Mouse (Mus musculus): ENCODE results near the gene Ulk1. TPM values are rescaled to one million over a fixed set of nuclear protein-coding genes. Genes with fewer than 3 reads are reported as not detected.

Gene Ulk1
- polyA plus RNA-seq, 1 experiment from 2014 or later, result 34.6 TPM

DNA sequence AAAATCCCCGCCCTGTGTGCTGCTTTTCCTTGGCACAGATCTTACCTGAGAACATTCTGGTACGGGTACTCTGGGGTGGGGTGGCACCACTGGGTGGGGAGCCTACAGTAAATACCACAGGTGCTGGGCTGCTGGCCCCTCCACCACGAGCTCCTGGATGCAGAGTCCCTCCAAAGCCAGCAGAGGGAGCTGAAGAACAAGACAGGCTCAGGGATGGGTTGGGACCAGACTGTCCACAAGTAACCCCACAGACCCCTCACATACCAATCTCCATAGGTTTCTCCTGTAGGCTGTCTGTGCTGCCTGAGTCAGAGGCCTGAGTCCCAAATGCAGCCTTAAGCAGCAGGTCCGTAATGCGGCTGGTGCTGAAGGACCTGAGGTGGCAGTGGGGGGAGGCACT lies 21.2 kb downstream of the Ulk1 start:
- no peak overlapping the region for H3K27ac ChIP-seq (ENCODE audit: low read depth, low read length)
- WGBS, result 62% methylated on average over 5 of the region's 5 CpGs
- no peaks in the 10 kb centered on the region for H3K4me1 ChIP-seq (ENCODE audit: control insufficient read depth, insufficient read depth, low read length)
- H3K9ac ChIP-seq (ENCODE audit: low read depth, low read length), result no peak overlapping the region
- no peaks in the 10 kb centered on the region for H3K9me3 ChIP-seq (ENCODE audit: control insufficient read depth, low read length)
- H3K36me3 ChIP-seq (ENCODE audit: control insufficient read depth, insufficient read depth, low read length), result peaks cover 87% of the 10 kb centered on the region
- H3K27me3 ChIP-seq (ENCODE audit: control insufficient read depth, insufficient read depth, low read length), result no peaks in the 10 kb centered on the region
- ATAC-seq (ENCODE audit: low FRiP score, low TSS enrichment), result peak; percentile 68
- no peak overlapping the region for H3K4me3 ChIP-seq (ENCODE audit: low read length)
- H3K4me2 ChIP-seq (replicated peaks; ENCODE audit: low read depth, low read length), result no peak overlapping the region

DNA sequence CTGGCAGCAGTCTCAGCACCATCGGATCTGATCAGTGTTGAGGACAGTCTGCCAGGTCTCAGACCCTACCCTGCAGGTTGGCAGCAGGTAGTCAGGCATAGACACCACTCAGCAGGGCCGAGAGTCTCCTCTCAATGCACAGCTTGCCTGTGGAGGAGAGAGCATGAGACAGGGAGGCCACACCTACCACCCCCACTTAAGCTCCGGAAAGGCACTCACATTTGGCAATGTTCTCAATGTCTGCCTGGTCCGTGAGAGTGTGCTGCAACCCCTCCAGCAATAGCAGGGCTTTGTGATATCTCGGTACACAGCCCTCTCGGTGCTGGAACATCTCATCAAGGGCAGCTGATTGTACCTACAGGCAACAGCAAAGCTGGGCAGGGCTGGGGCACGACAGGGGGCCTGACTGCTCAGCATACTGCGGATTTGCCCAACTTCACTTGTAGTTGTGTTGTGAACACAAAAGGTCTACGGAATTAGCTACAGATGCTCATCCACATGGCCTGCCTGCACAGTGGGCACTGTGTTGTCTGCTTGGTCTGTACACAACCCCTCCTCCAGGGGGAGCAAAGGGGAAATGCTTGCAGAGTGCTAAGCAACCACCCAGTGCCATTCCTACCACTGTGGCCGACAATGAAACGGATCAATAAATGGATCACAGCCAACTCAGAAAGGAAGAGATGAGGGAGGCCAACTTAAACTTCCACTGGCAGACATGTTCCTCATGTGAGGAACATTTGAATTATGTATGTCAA lies 23.6 kb downstream of the Ulk1 start:
- Histone ChIP-seq H3K4me1 (ENCODE audit: control insufficient read depth, insufficient read depth, low read length) (no peaks in the 10 kb centered on the region), H3K36me3 (ENCODE audit: control insufficient read depth, insufficient read depth, low read length) (peaks cover 63% of the 10 kb centered on the region), H3K4me2 (replicated peaks; ENCODE audit: low read depth, low read length) (no peak overlapping the region), H3K27ac (ENCODE audit: low read depth, low read length) (no peak overlapping the region), H3K9ac (ENCODE audit: low read depth, low read length) (no peak overlapping the region), H3K4me3 (ENCODE audit: low read length) (no peak overlapping the region), H3K27me3 (ENCODE audit: control insufficient read depth, insufficient read depth, low read length) (no peaks in the 10 kb centered on the region), H3K9me3 (ENCODE audit: control insufficient read depth, low read length) (no peaks in the 10 kb centered on the region)
- WGBS, result 90% methylated on average over 11 of the region's 11 CpGs
- ATAC-seq (ENCODE audit: low FRiP score, low TSS enrichment), result no peak

GRCm38 (mm10) chr5:110783150-110783549 lies 26.7 kb downstream of the Ulk1 start:
- Histone ChIP-seq H3K27ac (ENCODE audit: low read depth, low read length) (no peak overlapping the region), H3K9me3 (ENCODE audit: control insufficient read depth, low read length) (no peaks in the 10 kb centered on the region), H3K4me3 (ENCODE audit: low read length) (no peak overlapping the region), H3K4me1 (ENCODE audit: control insufficient read depth, insufficient read depth, low read length) (0 out of 2 replicates have a peak, but pooled peaks cover 4% of the 10 kb centered on the region), H3K36me3 (ENCODE audit: control insufficient read depth, insufficient read depth, low read length) (peaks cover 38% of the 10 kb centered on the region), H3K4me2 (replicated peaks; ENCODE audit: low read depth, low read length) (no peak overlapping the region), H3K9ac (ENCODE audit: low read depth, low read length) (no peak overlapping the region), H3K27me3 (ENCODE audit: control insufficient read depth, insufficient read depth, low read length) (no peaks in the 10 kb centered on the region)
- no peak for ATAC-seq (ENCODE audit: low FRiP score, low TSS enrichment)
- 70% methylated on average over 8 of the region's 8 CpGs for WGBS

DNA sequence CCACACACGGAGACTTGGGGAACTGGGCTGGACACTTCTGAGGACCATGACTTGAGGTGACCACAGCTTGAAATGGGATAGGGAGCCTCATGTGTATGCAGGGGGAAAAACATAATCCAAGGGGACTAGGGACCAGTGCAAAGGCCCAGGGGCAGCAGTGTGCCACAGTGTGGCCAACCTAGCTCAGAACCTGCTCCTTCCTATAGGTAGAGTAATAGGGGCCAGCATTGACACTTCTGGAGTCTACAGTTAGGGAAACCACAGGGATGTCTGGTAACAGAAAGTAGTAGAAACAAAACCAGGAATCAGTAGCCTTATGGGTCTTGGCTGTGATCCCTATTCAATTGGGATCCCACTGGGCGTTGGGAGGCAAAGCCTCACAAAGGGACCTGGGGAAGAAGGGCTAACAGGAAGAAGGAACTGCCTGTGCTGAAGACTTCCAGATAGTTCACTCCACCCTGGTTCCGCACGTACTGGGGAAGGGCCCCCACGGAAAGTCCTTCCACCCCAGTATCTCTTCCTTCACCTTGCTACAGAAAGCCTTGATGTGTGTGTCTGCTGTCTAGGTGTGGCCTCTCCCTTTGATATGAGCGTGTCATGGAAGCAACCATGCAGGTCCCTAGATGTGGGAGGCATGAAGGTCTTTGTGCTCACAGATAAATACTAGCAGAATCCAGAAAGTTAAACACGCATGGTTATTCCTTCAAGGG lies 28.2 kb downstream of the Ulk1 start:
- no peak for ATAC-seq (ENCODE audit: low FRiP score, low TSS enrichment)
- Histone ChIP-seq H3K9ac (ENCODE audit: low read depth, low read length) (no peak overlapping the region), H3K4me2 (replicated peaks; ENCODE audit: low read depth, low read length) (no peak overlapping the region), H3K27me3 (ENCODE audit: control insufficient read depth, insufficient read depth, low read length) (no peaks in the 10 kb centered on the region), H3K27ac (ENCODE audit: low read depth, low read length) (no peak overlapping the region), H3K4me3 (ENCODE audit: low read length) (no peak overlapping the region), H3K9me3 (ENCODE audit: control insufficient read depth, low read length) (no peaks in the 10 kb centered on the region), H3K36me3 (ENCODE audit: control insufficient read depth, insufficient read depth, low read length) (peaks cover 32% of the 10 kb centered on the region), H3K4me1 (ENCODE audit: control insufficient read depth, insufficient read depth, low read length) (0 out of 2 replicates have a peak, but pooled peaks cover 4% of the 10 kb centered on the region)
- WGBS, result 88% methylated on average over 7 of the region's 7 CpGs

DNA sequence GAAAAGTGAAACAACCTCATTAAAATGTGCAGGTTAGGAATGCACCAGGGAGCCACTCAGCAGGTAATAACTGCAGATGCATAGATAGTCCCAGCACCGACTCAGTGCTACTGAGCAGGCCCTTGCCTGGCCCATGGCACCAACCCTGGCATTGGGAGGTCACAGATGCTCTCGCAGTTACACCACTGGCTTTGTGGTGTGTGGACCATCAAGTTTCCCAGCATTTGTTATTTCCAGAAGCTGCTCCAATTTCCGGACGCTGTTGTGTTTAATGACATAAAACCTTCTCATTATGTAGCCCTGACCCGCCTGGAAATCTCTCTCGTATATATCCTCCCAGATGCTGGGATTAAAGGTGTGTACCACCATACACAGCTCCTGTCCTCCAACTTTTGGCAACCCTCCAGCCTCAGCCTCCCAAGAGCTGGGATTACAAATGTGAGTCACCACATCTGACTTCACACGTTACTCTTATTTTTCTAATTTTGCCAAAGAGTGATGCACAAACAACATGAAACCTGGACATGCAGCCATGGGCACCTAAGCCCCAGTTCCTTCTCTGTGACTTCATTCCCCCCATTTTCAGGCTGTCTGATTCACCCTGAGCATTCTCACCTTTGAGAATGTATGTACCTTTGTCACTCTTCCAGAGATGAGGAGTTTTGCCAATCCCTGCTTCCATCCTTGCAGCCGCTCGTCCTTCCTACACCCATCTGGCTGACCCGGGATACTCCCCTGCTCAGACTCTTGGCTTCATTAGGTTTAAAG lies 29.0 kb downstream of the Ulk1 start:
- WGBS, result 54% methylated on average over 10 of the region's 10 CpGs
- Histone ChIP-seq H3K4me2 (replicated peaks; ENCODE audit: low read depth, low read length) (peak overlapping the region; percentile 57), H3K9ac (ENCODE audit: low read depth, low read length) (peak overlapping the region; percentile 85; the same call in 1 of the 2 replicates), H3K27ac (ENCODE audit: low read depth, low read length) (peak overlapping the region; percentile 26; the same call in 1 of the 2 replicates), H3K4me1 (ENCODE audit: control insufficient read depth, insufficient read depth, low read length) (0 out of 2 replicates have a peak, but pooled peaks cover 4% of the 10 kb centered on the region), H3K27me3 (ENCODE audit: control insufficient read depth, insufficient read depth, low read length) (no peaks in the 10 kb centered on the region), H3K4me3 (ENCODE audit: low read length) (peak overlapping the region; percentile 87), H3K9me3 (ENCODE audit: control insufficient read depth, low read length) (no peaks in the 10 kb centered on the region), H3K36me3 (ENCODE audit: control insufficient read depth, insufficient read depth, low read length) (peaks cover 30% of the 10 kb centered on the region)
- ATAC-seq (ENCODE audit: low FRiP score, low TSS enrichment), result peak; percentile 76

GRCm38 (mm10) chr5:110779998-110780760 lies 29.7 kb downstream of the Ulk1 start, which contains the start of gene Pus1:
Gene Pus1, minus strand, starts transcription at chr5:110780659.
- peak; percentile 88 for ATAC-seq (ENCODE audit: low FRiP score, low TSS enrichment)

DNA sequence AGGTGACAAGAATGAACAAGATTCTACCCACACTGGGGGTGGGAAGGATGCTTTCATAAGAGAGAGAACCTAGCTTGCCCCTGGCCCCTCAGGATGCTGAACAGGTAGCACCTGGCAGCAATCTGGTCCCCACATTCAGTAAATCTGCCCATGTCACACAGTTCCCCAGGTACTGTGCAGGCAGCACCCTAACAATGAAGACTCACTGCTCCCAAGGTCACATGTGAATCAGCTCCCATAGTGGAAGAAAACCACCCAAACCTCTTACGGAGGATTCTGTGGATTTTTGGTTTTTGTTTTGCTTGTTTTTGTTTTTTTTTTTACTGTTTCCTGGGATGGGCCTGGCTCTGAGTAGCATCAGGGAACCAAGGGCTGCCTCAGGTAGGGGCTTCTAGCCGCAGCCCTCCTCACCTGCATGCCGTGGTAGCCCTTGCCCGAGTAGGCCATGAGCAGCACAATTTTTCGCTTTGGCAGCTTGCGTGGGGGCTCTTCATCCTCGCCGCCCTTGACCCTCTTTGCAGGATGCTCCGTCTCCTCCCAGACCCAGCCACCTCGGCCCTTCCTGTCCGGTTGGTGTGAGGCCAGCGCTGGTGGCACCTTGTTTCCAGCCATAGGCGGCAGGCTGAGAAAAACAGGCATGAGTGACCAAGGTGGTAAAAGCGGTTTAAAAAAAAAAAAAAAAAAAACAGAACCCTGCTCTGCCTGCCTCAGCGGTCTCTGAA lies 30.5 kb downstream of the Ulk1 start:
- H3K36me3 ChIP-seq (ENCODE audit: control insufficient read depth, insufficient read depth, low read length), result peaks cover 34% of the 10 kb centered on the region

More at GRCm38 (mm10) chr5:110779998-110780760, 29.7 kb downstream of the Ulk1 start, which contains the start of gene Pus1:
- Histone ChIP-seq H3K4me1 (ENCODE audit: control insufficient read depth, insufficient read depth, low read length) (0 out of 2 replicates have a peak, but pooled peaks cover 4% of the 10 kb centered on the region), H3K4me3 (ENCODE audit: low read length) (peak within 1 kb of the TSS; percentile 87), H3K9ac (ENCODE audit: low read depth, low read length) (peak within 1 kb of the TSS; percentile 85), H3K27me3 (ENCODE audit: control insufficient read depth, insufficient read depth, low read length) (no peaks in the 10 kb centered on the region), H3K36me3 (ENCODE audit: control insufficient read depth, insufficient read depth, low read length) (peaks cover 31% of the 10 kb centered on the region), H3K4me2 (replicated peaks; ENCODE audit: low read depth, low read length) (peak within 1 kb of the TSS; percentile 57), H3K27ac (ENCODE audit: low read depth, low read length) (peak within 1 kb of the TSS; percentile 47), H3K9me3 (ENCODE audit: control insufficient read depth, low read length) (no peaks in the 10 kb centered on the region)
- under 1% methylated on average over 51 of the region's 57 CpGs for WGBS

GRCm38 (mm10) chr5:110778263-110778662 lies 31.6 kb downstream of the Ulk1 start:
- Histone ChIP-seq H3K4me1 (ENCODE audit: control insufficient read depth, insufficient read depth, low read length) (0 out of 2 replicates have a peak, but pooled peaks cover 4% of the 10 kb centered on the region), H3K27ac (ENCODE audit: low read depth, low read length) (no peak overlapping the region), H3K4me2 (replicated peaks; ENCODE audit: low read depth, low read length) (no peak overlapping the region), H3K4me3 (ENCODE audit: low read length) (no peak overlapping the region), H3K9ac (ENCODE audit: low read depth, low read length) (no peak overlapping the region), H3K27me3 (ENCODE audit: control insufficient read depth, insufficient read depth, low read length) (no peaks in the 10 kb centered on the region), H3K36me3 (ENCODE audit: control insufficient read depth, insufficient read depth, low read length) (peaks cover 43% of the 10 kb centered on the region), H3K9me3 (ENCODE audit: control insufficient read depth, low read length) (no peaks in the 10 kb centered on the region)
- ATAC-seq (ENCODE audit: low FRiP score, low TSS enrichment), result no peak
- WGBS, result 89% methylated on average over 12 of the region's 12 CpGs

More for the DNA sequence above, 30.5 kb downstream of the Ulk1 start:
- 16% methylated on average over 15 of the region's 15 CpGs for WGBS
- no peak for ATAC-seq (ENCODE audit: low FRiP score, low TSS enrichment)
- Histone ChIP-seq H3K4me2 (replicated peaks; ENCODE audit: low read depth, low read length) (peak overlapping the region; percentile 57), H3K4me3 (ENCODE audit: low read length) (peak overlapping the region; percentile 87), H3K4me1 (ENCODE audit: control insufficient read depth, insufficient read depth, low read length) (0 out of 2 replicates have a peak, but pooled peaks cover 4% of the 10 kb centered on the region), H3K27me3 (ENCODE audit: control insufficient read depth, insufficient read depth, low read length) (no peaks in the 10 kb centered on the region), H3K9ac (ENCODE audit: low read depth, low read length) (peak overlapping the region; percentile 85), H3K27ac (ENCODE audit: low read depth, low read length) (no peak overlapping the region), H3K9me3 (ENCODE audit: control insufficient read depth, low read length) (no peaks in the 10 kb centered on the region)
